Mouse (Mus musculus): ENCODE results near the gene Amot.

DNA sequence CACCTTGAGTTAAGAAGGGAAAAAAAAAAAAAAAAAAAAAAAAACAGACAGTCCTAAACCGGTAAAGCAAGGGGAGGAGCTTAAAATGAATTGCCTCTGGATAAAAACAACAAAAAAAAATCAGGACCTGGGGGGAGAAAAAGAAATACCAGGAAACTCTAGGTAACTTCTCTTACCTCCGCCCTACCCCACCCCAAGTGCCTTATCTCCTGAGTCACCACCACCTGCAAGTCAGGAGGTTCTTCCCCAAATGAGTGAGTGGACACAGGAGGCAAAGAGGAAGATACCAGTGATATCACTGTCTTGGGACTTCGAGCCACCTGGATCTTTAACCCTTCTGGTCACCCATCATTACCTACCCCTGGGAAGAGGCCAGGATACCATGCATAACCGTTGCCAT, 19.5 kb downstream of the Amot start:
- TF ChIP-seq CTCF (IDR thresholded peaks at IDR 0.05; ENCODE audit: control insufficient read depth, insufficient read depth, low read length) = no peak
- TF ChIP-seq POLR2A (IDR thresholded peaks at IDR 0.05; ENCODE audit: borderline replicate concordance, control insufficient read depth, low read depth, low read length) = no peak
